Mouse (Mus musculus): ENCODE results near the gene Ehmt2.
"Not testable (repeated sequence)": the region's sequence is repeated elsewhere in the genome, so short reads cannot be mapped to it uniquely, and the experiment has no call there.

Ehmt2 gene

GRCm38 (mm10) chr17:34955884-34956283 is 57.6 kb downstream of the Ehmt2 start:
- DNase-seq, result no peak

GRCm38 (mm10) chr17:34956340-34956739 is 58.1 kb downstream of the Ehmt2 start:
- DNase-seq, result no peak

GRCm38 (mm10) chr17:34957291-34957690 is 59.0 kb downstream of the Ehmt2 start:
- DNase-seq, result not testable (repeated sequence)

- not testable (repeated sequence) for DNase-seq
These were observed 59.7 kb downstream of the Ehmt2 start for GRCm38 (mm10) chr17:34957966-34958365.

DNA sequence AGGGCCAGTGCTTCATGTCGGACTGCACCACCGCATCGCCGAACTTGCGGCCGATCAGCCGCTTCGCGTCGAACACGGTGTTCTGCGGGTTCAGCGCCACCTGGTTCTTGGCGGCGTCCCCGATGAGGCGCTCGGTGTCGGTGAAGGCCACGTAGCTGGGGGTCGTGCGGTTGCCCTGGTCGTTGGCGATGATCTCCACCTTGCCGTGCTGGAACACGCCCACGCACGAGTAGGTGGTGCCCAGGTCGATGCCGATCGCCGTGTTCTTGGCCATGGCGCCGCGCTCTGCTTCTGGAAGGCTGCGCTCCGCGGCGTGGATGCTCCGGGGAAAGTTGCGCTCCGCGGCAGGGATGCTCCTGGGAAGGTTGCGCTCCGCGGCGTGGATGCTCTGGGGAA is 60.5 kb downstream of the Ehmt2 start:
- DNase-seq, result not testable (repeated sequence)

DNA sequence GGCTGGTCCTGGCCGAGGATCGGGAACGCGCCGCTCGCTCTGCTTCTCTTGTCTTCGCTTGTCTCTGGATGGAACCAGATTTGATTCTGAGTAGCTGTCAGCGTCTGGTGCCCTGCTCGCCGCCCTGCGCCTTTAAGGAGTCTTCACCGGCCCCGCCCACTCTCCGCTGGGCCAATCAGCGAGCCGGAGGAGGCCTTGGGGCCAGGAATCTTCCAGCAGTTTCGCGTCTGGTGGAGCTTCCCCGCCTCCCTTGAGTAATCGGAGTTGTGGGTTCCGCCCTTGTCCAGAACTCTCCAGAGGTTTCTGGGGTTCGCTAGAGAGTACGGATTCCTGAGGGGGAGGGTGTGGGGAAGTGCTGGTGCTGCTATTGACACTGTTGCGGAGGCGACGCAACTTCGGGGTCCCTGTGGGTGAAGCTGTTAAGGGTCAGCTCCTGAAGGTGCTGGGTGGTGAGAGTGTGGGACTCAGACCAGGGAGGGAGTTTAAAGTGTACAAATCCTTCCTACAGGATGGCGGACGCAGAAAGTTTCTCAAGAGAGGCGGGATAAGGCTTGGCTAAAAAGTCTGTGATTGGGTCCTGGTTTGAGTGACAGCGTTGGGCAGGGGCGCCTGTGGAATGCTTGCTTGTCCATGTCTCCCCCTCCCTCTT is 61.0 kb downstream of the Ehmt2 start, which contains the start of gene Hspa1b:
Gene Hspa1b (minus strand): TSS at position 109 of the 649 bp plus-strand sequence.
- peak; percentile 51 for DNase-seq

- DNase-seq, result no peak
These were observed 61.7 kb downstream of the Ehmt2 start for GRCm38 (mm10) chr17:34959881-34960515.

- no peak for DNase-seq
These were observed 62.6 kb downstream of the Ehmt2 start for GRCm38 (mm10) chr17:34960702-34961493.

DNA sequence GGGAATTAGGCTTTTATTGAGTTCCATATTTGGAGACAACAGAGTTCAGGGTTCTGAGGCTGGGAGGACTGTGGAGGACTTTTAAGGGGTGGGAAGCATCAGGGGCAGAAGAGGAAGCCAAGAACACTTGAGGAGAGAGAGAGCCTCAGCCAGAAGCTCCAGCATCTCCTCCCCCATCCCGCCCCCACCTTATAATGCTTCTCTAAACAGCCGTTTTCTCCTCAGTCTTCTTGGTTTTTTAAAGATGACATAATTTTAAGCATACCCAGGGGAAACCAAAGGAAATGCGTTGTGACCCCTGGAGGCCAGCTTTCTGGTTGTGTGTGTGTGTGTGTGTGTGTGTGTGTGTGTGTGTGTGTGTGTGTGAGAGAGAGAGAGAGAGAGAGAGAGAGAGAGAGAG is 63.9 kb downstream of the Ehmt2 start:
- no peak for DNase-seq

DNA sequence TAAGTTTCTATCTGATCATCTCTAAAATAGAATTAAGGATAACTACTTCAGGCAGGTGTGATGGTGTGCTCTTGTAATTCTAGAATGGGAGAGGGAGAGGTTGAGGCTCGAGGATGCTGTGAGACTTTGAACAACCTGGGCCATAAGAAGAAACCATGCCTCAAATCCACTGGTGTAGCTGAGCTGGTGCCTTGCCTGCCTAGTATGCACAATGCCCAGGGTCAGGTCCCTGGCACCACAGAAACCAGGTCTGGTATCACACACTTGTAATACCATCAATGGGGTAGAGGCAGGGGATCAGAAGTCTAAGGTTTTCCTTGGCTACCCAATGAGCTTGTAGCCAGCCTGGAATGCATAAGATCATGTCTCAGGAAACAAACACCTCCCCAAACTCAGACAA is 64.6 kb downstream of the Ehmt2 start:
- no peak for DNase-seq

Data from right cerebral cortex, postnatal 4 days (tissue).